Mouse (Mus musculus) spleen, postnatal 0 days (tissue): ENCODE measurements around the gene Vcpkmt. TPM values are rescaled to one million over a fixed set of nuclear protein-coding genes. Genes with fewer than 3 reads are reported as not detected.

Source experiments
- polyA plus RNA-seq: library from polyadenylated mRNA; unstranded; fragments of >200 nt; fragmentation: Nextera tagmentation; extraction: Ambion mirVana; gene quantifications from 2 replicates; pipeline ENCODE4 v1.2.1, GENCODE M21; 2015

Vcpkmt gene
- 13.6 and 16.2 TPM in 2 replicates for polyA plus RNA-seq

DNA sequence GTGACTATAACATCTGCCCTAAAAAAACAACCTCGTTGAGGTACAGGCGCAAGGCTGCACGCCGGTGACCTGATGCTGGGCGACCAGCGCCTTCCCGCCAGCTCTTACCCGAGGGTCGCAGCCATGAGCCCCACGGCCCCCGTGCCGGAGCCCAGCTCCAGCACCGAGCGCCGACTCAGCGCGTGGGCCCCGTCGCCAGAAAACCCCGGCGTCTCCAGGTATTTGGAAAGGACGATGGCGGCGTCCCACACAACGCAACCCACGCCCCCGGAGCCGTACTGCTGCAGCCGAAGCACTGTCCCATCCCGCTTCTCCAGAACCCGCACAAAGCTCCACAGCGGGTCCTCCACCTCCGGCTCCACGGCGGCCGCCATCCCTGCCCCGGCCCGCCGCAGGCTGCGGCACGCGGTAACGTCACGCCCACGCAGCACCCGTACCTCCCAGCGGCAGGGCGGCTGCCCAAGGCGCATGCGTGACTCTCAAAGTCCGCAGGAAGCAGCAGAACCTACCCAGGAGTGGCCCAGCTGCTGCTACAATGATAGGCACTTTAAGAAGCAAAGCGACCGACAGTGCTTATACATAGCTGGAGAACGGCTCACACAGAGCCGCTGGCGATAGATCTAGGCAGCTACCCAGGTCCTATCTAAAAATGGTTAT is at the start of gene Vcpkmt:
TSS of gene Vcpkmt (minus strand) at position 416 of the 657 bp plus-strand sequence.

Other genes starting within 250 kb of the Vcpkmt start
- gene Nemf, start 225.9 kb downstream of the Vcpkmt start, polyA plus RNA-seq = 57.4 and 64.4 TPM in 2 replicates
- gene Arf6, start 210.9 kb downstream of the Vcpkmt start, polyA plus RNA-seq = 47.8 and 49.0 TPM in 2 replicates
- gene Gm9887, start 210.6 kb downstream of the Vcpkmt start, polyA plus RNA-seq = 0.53 and 1.00 TPM in 2 replicates
- 8.0 and 9.8 TPM in 2 replicates for gene Sos2, start 98.8 kb upstream of the Vcpkmt start, polyA plus RNA-seq
- 9.8 and 10.0 TPM in 2 replicates for gene L2hgdh, start 141.8 kb upstream of the Vcpkmt start, polyA plus RNA-seq
- gene Atp5s, start 141.9 kb upstream of the Vcpkmt start, polyA plus RNA-seq = 27.1 and 29.2 TPM in 2 replicates
- 2.8 and 3.5 TPM in 2 replicates for gene Cdkl1, start 208.2 kb upstream of the Vcpkmt start, polyA plus RNA-seq